Mouse (Mus musculus): ENCODE measurements at regions not wholly inside any gene's neighbourhood (a gene's known extent, or its start where the extent isn't known, plus 50 kb on each side); places are given as distances from the start of the nearest gene placed in this dataset.
"Not testable (repeated sequence)": the region's sequence is repeated elsewhere in the genome, so short reads cannot be mapped to it uniquely, and the experiment has no call there.

DNA sequence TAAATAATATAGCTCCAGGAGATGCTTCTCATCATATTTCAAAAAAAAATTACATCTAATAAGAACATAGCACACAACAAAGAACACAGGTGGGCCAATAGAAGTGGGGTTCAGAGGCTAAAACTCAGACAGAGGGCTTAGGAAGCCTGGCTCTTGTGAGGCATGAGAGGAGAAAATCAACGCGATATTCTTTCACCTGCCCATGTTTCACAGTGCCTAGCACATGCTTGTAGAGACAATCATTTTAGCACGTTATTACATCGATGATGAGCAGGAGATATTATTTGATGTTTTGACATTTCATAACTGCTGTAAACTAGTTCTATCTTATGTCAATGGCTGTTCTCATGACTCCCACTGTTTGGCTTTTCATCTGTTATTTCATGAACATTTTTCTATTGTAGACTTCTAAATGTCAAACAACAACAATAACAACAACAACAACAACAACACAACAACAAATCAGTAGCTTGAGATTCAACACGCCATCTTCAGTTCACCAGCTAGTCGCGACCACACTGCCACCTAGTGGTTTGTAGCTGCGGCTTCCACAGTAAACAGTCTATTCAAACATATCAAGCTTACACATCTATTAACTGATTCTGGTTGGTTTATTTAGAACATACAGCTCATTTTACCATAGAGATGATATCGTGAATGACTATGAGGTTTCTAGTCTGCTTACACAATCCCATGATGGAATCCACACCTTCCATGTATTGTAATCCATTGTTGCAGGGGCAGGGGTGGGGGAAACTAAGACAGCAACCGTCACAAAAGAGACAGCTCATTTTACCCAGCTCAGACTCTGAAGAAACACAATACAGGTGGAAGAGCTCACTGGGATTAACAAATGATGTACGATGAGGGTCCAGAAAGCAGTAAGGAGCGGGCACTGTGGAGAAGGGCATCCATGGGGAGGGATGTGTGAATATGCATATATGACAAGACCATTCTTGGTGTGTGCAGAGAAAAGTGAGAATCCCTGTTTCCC is 60.5 kb upstream of the Tmem200a start:
- DNase-seq (ENCODE audit: low read depth): peak; percentile 85

DNA sequence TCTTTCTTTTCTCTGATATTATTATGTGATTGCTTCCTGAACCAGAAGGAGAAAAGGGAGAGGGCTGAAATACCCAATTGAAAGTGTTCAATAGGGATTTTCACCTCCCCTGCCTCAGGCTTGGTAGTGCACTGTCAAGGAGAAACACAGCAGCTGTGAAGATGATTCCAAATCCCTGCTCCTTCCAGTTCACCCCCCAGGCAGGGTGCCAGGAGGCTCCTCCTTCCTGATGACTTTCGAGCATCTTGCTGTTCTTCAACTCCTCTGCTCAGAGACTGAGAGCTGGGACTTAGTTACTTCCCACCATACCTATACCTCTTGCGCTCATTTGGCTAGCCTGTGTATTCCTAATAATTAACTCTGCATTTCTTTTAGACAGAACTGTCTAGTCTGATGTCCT is 73.7 kb upstream of the Tmem200a start:
- DNase-seq (ENCODE audit: low read depth): no peak

DNA sequence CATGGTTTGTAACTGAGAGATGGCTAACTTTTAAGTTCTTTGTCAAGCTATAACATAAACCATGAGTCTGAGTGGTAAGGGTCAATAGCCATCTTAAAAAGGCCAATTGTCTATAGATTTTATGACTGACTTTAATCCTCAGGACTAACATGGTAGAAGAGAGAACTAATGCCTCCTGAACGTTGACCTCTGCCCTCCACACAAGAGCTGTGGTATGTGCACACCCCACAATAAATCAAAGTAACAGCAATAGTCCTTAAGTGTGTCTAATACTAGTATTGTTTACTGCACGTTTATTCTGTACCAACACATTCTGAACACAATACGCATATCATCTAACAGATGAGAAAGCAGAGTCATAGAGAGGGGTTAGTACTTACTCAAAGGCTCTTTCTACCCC is 70.7 kb upstream of the Samd3 start:
- DNase-seq (ENCODE audit: low read depth): no peak

DNA sequence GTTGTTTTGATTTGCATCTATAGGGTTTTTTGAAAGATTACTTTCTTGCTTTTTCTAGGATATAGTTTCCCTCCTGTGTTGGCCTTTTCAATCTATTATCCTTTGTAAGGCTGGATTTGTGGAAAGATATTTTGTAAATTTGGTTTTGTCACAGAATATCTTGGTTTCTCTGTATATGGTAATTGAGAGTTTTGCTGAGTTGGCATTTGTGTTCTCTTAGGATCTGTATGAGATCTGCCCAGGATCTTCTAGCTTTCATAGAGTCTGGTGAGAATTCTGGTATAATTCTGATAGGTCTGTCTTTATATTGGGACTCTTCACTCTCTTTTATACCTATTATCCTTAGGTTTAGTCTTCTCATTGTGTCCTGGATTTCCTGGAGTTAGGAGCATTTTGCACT is 68.4 kb upstream of the Samd3 start:
- not testable (repeated sequence) for DNase-seq (ENCODE audit: low read depth)

DNA sequence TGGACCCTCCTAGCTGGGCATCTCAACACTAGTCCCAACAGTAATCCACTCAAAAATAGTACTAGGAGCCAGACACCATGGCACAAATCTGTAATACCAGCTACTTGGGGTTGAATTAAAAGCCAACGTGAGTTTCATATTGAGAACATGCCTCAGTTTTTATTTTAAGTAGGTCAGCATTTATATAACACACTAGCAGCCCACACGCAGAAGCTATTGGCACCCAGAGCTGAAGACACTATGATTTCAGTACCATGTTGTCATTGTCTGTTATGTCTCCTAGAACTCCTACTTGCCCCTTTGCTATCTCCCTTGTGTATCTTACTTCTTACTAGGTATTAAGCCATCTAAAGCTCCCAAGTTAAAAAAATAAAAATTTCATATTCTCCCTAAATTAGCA is 65.0 kb upstream of the Samd3 start:
- DNase-seq (ENCODE audit: low read depth): no peak

DNA sequence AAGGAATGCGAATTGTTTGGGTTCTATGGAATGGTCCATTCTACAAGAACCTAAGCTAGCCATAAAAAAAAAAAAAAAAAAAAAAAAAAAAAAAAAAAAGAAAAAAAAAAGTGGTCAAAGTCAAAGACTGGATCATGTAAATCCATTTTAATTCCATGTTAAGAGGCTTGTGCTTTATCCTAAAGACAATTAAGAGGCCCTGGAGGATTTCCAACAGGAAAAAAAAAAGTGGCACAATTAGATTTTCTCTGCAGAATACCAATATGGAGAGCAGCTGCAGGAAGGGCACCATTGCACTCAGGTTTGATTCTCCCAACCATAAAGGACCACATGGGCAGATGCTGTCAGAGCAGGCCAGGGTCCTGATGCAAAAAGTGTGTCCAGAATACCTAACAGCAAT is 51.9 kb upstream of the Samd3 start:
- no peak for DNase-seq (ENCODE audit: low read depth)

DNA sequence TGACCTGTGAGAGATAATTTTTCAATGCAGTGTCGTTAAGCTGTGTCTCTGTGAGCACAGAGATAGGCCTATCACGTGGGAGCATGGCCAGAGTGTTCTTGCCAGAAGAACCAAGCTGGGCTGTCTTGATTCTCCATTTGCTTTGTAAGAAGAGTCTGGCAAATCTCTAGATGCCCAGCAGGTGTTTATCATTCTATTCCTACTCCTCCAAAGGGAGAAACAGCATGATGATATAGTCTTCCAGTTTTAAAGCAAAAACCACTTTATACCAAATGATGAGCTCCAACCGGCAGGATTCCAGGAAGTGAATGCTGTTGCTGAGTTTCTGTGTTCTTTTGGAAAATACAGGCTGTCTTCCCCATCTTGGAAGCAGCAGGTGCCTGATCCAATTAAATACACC is 51.2 kb upstream of the Samd3 start:
- DNase-seq (ENCODE audit: low read depth): no peak

Measured in NIH3T3 (cell line).